Mouse (Mus musculus): ENCODE data around the gene Ppm1h. TPM values are rescaled to one million over a fixed set of nuclear protein-coding genes. Genes with fewer than 3 reads are reported as not detected.

Gene Ppm1h
- 10 to 100 TPM; 88.0 to 98.7 TPM for total RNA-seq (2021)
- long read RNA-seq, experiment 1, full-length matches to known transcripts = 15 of 28 reads
- long read RNA-seq, experiment 1, partial matches to known transcripts = 4 of 28 reads
- long read RNA-seq, experiment 1, other reads (novel, unspliced or antisense) = 9 of 28 reads
- long read RNA-seq, experiment 2, full-length matches to known transcripts = 12 of 30 reads
- long read RNA-seq, experiment 2, partial matches to known transcripts = 5 of 30 reads
- long read RNA-seq, experiment 2, other reads (novel, unspliced or antisense) = 13 of 30 reads

DNA sequence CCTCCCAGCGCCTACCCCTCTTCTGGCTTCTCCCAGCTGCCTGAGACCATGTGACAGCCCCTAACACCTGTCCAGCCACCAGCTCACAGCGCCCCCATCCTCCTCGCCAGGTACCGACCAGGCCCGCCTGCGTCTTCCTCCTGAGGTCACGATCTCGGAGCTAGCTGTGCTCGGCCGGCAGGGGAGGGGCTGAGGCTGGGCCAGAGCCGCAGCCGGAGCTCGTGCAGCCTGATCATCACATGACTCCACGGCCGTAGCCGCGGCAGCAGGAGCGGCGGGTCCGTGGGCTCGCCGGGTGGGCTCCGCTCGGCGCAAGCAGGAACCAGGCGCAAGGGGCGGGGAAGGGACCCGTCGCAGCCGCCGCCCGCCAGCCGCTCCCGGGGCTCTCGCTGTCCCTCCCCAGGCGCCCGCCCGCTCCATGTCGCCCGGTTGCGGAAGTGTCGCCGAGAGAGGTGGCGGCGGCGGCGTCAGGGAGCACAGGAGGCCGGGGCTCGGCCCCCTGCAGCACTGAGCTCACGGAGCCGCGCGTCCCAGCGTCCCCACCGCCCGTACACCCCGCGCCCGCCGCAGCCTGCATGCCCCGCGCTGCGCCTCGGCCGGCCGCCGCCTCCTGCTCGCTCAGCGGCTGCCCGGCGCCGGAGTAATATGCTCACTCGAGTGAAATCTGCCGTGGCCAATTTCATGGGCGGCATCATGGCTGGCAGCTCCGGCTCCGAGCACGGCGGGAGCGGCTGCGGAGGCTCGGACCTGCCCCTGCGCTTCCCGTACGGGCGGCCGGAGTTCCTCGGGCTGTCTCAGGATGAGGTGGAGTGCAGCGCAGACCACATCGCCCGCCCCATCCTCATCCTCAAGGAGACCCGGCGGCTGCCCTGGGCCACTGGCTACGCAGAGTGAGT, at the start of gene Ppm1h:
Gene Ppm1h (plus strand): TSS at position 222 of the 896 bp plus-strand sequence.
- peak; percentile 42 to 57 for DNase-seq (ENCODE audit: low spot score in 2 of 2)
- intact Hi-C loops (cut with DNase I) = loop anchor here (5.0 kb wide), 2 partner anchors 39 to 121 kb away; no protein-coding TSS in a partner anchor

DNA sequence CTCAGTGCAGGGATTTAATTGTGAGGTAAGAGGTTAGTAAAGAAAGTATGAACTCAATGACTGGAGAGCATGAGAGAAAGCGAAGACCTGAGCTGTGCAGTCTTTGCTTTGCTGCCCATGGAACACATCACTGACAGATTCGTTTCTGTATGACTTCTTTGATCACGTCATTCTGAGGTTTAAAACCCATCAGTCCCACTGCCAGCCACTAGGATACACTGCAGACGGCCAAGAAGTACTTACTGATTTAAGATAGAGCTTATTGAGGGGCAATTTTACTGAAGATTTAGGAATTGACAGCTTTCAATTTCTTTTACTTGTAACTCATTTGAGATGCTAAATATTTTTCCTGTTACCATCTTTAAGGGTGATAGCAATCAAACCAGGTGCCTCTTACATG, 49.6 kb upstream of the Ppm1h start:
- intact Hi-C loops (cut with DNase I) = no loop called here

DNA sequence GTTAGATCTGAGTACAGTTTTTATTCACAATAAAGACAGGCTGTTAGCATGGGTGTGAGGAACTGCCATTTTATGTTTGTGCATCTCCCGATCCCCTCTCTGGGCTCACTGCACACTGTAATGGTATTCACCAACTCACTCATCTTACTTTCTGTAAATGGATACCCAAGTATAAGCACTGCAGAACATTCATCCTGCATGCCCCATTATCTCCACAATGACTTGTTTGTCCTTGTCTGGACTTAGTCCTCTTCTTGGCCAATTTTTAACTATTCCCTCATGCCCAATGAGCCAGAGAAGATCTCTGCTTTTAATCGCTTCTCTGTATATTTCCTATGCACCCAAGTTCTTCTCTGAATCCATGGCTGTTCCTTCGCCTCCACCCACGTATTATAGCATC, 38.7 kb upstream of the Ppm1h start:
- intact Hi-C loops (cut with DNase I) = no loop called here

More for the DNA sequence above, 49.6 kb upstream of the Ppm1h start:
- DNase-seq (ENCODE audit: low spot score in 2 of 2) = no peak

DNA sequence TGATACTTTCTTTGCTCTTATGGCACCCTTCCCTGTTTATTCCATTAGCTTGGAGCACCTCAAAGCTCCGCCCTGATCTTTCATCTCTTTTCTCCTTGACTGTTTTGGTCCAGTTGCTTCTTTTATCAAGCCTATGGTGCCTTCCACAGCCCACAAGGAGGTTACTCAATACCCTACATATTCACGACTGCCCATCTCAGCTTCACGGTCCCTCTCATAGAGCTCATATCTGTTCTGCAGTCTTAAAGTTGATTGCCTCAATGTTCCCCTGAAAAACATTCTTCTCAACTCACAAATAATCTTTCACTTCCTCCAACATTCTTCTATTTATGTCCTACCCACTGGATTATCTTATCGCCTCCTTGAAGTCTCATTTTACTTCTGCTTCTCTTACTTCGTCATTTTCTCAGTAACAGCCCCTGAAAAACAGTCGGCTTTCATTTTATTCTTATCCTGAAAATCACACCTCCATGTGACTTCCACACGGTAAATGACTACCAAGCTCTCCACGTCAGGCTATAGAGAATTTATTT, 37.2 kb upstream of the Ppm1h start:
- no peak for DNase-seq (ENCODE audit: low spot score in 2 of 2)
- intact Hi-C loops (cut with DNase I) = no loop called here

More for the DNA sequence above, 38.7 kb upstream of the Ppm1h start:
- no peak for DNase-seq (ENCODE audit: low spot score in 2 of 2)

DNA sequence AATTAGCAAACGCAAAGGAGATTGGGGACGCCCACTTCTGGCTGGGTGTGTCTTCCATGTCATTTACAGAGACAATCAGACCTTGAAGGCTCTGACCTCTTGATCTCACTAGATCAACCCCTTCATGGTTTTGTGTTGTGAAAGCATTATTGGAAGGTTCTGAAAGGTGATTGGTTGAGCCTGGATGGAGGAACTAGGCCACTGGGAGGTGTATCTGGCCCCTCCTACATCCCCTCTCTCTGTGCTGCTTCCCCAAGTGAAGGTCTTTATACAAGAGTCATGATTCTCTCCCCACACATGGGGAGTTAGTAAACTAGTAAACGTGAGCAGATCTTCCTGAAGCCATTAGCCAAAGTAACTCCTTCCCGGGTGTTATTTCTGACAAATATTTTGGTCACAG, 36.4 kb upstream of the Ppm1h start:
- intact Hi-C loops (cut with DNase I) = no loop called here

DNA sequence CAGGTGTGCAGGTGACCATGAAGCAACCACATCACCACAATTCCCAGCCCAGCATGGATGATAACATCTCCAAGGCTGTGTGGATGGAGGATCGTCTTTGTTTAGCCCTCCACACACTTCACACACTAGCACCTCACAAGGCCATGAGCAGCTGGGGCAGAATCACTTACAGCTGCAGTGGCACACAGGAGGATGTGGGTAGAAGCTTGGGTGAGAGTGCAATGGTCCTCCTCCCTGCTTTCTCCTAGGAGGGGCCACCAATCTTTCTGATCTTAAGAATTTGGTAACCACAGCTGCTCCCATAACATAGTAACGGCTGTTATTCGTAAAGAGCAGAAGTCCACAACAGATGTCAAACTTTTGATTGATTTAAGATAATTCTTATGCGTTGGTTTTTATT, 26.6 kb upstream of the Ppm1h start:
- intact Hi-C loops (cut with DNase I) = no loop called here
- DNase-seq (ENCODE audit: low spot score in 2 of 2) = no peak

More for the DNA sequence above, 36.4 kb upstream of the Ppm1h start:
- DNase-seq (ENCODE audit: low spot score in 2 of 2) = no peak

DNA sequence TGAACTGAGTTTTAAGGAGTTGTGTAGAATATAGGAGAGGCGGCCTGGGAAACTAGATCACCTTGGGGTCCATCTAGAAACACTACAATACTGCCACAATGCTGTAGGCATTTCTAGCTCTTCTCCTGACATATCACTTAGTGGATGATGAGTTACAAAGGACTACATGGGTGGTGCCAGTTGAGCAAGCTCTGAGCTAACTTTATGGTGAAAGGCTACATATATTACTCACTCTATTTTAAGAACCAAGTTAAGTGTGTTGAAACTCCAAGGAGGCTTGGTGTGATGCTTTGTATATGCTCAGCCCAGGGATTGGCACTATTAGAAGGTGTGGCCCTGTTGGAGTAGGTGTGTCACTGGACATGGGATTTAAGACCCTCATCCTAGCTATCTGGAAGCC, 26.0 kb upstream of the Ppm1h start:
- intact Hi-C loops (cut with DNase I) = no loop called here
- DNase-seq (ENCODE audit: low spot score in 2 of 2) = no peak

DNA sequence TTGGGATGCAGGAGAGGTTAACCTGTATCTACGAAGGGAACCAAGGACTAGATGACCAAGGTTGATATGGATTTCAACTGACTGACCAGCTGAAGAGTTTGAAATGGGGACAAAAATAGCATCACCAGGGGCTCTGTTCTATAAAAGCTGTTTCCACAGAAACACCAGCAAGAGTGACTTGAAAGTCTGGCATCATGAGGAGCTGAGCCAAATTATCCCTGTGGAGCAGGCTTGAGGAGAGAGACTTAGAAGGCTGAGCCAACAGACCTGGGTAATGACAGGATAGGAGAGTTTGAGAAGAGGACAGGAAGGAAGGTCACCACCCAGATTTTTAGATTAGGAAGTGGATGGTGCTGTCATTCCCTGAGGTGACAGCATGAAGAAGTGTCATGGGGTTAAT, 12.9 kb upstream of the Ppm1h start:
- peak; percentile 17 to 25 for DNase-seq (ENCODE audit: low spot score in 2 of 2)
- intact Hi-C loops (cut with DNase I) = no loop called here

DNA sequence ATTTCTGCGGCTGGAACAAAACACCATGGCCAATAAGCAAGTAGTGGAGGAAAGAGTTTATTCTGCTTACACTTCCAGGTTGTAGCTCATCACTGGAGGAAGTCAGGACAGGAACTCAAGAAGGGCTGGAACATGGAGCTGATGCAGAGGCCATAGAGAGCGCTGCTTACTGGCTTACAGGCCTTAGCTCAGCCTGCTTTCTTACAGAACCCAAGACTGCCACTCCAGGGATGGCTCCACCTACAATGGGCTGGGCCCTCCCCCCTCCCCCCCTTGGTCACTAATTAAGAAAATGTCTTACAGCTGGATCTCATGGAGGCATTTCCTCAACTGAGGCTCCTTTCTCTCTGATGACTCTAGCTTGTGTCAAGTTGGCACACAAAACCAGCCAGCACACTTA, 7.3 kb upstream of the Ppm1h start:
- intact Hi-C loops (cut with DNase I) = no loop called here
- DNase-seq (ENCODE audit: low spot score in 2 of 2) = no peak

DNA sequence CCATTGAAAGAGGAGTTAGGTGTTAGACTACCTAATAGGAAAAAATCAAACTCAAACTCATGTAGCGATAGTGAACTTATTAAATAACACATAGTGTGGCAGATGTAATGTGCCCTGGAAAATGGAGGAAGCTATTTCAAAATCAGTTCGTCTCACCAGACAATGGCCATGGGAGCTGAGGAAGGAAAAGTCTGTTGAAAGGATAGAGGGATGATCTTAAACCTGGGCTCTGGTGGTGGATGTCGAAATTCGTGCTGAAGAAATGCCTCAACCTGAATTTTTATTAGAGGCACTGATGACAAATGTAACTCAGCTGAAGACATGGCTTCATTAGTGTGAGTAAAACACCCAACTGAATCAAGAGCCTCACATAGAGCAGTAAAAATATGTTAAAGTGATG, 6.5 kb upstream of the Ppm1h start:
- no peak for DNase-seq (ENCODE audit: low spot score in 2 of 2)
- intact Hi-C loops (cut with DNase I) = no loop called here

DNA sequence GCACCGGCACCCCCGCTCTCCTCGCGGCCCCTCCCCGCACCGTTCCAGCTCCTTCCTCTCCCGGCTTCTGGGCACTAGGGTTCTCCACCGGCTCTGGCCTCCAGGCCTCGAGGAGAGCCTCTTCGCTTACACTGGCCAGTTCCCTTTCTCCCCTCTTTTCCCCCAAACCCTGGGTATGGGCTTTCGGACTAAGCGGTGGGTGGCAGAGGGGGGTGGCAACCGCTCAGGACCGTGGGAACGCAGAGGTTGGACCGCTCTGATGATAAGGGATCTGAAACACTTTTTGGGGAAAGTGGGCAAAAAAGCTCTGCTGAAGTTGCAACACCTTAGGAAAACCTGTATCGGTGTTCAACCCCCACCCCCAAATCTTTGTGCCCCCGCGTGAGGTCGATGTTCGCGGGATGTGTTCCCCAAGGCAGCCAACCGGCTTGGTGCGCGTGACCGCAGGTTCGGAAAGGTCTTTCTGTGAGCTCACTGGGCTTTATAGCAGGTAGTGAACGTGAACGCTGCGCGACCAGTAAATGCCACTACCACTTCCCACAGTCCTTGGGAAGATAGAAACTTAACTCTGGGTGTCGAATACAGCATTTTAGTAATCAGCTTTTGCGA, 979 bp downstream of the Ppm1h start:
- intact Hi-C loops (cut with DNase I) = loop anchor here (5.0 to 10.0 kb wide), 4 partner anchors 38 to 305 kb away; no protein-coding TSS in a partner anchor

DNA sequence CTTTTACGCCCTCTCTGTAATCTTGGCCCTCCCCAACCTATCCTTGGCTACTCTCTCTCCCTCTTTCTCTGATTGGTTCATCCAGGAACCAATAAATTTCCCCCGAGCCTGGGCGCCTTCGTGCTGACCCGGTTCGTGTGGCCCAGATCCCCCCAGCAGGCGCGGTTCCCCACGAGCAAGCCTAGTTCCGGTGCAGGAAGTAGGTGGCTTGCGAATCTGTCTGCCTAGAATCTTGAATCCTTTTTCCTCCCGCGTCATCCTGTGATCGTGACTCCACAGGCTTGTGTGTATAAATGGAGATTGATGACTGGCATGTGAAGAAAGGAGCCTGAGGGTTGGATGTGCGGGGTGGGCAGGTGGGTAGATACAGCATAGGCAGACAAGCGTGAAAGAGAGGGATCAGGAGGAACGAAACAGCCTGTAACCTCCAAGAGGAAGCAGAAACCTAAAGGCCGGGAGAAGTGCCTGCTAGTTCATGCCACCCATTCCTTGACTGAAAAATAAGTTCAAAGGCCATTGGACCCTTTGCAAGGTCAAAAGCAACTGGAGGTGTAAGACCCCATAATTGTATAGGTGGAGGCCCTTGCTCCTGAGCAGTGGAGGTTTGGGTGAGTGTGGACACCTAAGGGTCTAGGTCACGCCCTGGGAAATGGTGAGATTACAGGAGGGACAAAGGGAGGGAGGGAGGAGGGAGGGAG, 2.0 kb downstream of the Ppm1h start:
- peak; percentile 72 to 85 for DNase-seq (ENCODE audit: low spot score in 2 of 2)
- intact Hi-C loops (cut with DNase I) = loop anchor here (5.0 to 10.0 kb wide), 2 partner anchors 112 to 304 kb away; no protein-coding TSS in a partner anchor

More for the DNA sequence above, 979 bp downstream of the Ppm1h start:
- peak; percentile 37 to 46 for DNase-seq (ENCODE audit: low spot score in 2 of 2)

DNA sequence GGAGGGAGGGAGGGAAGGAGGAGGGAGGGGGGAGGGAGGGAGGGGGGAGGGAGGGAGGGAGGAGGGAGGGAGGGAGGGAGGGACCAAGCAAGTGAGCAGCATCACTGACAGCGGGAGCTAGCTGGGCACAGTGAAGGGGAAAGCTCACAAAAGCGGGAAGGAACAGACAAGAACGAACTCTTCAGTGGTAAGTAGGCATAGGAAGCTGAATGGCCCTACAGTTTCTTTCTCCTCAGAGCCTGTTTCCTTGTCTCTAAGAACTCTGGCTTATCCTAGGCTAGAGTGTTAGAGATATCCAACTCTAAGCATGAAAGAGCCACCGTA, 2.5 kb downstream of the Ppm1h start:
- intact Hi-C loops (cut with DNase I) = loop anchor here (5.0 to 10.0 kb wide), 2 partner anchors 111 to 304 kb away; no protein-coding TSS in a partner anchor

DNA sequence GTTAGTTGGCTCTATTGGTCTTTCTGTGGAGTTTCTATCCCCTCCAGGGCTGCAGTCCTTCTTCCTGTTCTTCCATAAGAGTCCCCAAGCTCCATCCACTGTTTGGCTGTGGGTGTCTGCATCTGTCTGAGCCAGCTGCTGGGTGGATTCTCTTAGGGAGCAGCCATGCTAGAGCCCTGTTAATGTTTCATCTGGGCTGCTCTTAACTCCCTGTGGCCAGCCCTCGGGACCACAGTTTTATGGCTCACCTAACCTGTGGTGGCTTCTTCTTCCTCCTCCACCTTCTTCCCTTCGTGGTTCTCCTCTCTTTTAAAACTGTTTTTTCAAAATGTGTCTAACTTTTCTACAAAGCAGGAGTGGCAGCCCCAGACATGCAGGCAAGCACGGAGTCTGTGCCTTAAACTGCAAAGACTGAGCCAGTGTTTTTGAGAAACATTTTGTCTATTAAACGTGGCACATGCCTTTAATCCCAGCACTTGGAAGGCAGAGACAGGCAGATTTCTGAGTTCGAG, 5.3 kb downstream of the Ppm1h start:
- DNase-seq (ENCODE audit: low spot score in 2 of 2) = no peak
- intact Hi-C loops (cut with DNase I) = loop anchor here (5.0 to 10.0 kb wide), 2 partner anchors 108 to 301 kb away; no protein-coding TSS in a partner anchor

More for the DNA sequence above, 2.5 kb downstream of the Ppm1h start:
- no peak for DNase-seq (ENCODE audit: low spot score in 2 of 2)

DNA sequence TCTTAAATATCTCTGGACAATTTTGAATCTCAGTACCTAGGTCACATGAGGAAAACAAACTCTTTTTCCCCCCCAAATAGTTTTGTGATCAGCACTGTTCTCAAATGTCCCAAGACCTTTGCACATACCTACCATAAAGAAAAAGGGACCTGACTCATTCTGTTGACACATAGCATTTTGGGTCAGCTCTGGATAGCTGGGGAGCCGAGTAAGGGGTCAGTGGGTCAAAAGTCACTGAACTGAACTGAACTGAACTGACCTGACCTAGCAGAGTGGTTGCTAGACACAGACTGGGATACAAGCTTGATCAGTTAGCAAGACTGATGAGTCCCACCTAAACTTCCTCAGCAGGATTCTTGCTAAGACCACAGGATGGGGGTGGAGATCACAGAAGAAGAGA, 6.7 kb downstream of the Ppm1h start:
- no peak for DNase-seq (ENCODE audit: low spot score in 2 of 2)
- intact Hi-C loops (cut with DNase I) = loop anchor here (10.0 kb wide), 1 partner anchor 300 kb away; no protein-coding TSS in a partner anchor

DNA sequence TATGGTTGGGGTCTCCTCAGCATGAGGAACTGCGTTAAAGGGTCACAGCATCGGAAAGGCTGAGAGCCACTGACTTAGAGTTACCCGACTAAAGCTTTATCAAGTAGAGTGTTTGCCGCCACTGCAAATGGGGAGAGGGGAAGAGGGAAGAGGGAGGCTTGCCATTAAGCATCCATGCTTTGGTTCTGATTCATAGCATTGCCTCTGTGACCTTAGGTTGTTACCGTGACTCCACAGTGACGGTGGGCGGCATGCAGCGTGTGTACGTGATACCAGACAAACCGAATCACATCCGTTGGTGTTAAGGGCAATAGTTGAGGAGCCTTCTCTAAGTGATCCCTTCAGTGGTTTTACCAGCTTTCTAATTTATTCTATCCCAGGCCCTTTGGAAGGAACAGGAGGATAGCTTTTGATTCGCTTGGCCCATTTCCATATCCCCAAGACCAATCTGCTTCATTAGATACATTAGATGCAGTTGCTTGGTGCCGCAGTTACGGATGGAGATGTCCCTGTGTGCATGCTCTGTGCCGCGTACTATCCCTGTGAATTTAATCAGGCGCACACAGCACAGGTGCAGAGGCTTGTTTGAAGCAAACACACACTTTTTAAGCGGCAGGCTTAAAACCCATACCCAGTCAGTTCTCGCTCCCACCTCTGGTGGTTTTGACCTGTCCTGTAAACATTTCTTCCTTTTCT, 7.4 kb downstream of the Ppm1h start:
- DNase-seq (ENCODE audit: low spot score in 2 of 2) = no peak
- intact Hi-C loops (cut with DNase I) = loop anchor here (10.0 kb wide), 1 partner anchor 299 kb away; no protein-coding TSS in a partner anchor

DNA sequence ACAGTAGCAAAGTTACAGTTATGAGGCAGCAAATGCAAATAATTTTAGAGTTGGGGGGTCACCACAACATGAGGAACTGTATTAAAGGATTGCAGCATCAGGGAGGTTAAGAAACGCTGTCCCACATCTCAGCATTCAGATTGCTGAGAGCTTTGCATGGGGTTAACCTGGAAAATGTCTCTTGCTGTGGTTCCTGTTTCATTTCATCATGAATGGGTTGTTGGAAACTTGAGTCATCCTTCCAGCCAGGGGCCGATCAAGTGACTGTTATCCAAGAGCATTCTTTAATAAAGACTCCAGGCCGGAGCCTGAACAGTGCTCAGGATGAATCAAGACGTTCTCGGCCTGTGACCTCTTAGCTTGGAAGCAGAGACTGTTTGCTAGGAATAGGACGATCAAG, 12.1 kb downstream of the Ppm1h start:
- intact Hi-C loops (cut with DNase I) = no loop called here
- DNase-seq (ENCODE audit: low spot score in 2 of 2) = no peak

DNA sequence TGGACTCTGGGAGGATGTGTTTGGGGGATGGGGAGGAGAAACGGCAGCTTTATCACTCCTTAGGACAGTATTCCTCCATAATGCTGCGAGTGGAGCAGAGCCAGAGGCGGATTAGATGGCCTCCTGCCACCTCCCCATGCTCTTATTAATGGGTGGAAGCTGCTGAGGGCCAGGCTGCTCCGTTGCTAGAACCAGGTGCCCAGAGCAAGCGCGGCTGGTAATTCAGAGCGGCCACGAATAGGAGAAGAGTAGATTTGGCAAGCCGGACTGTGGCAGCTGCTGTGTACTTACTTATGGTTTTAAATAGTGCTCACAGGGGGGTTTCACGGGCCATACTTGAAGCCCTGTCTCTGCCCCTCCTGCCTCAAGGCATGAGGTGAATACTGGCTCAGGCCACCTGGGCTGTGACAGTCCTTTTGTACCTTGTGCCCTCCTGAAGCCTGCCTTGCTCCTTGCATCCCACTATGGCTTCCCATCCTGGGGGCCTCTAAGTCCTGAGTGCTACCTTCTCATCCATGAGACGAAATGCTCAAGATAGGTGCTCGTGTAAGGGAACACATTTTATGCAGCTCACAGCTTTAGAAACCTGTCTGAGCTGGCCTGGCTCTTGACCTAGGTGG, 14.7 kb downstream of the Ppm1h start:
- DNase-seq (ENCODE audit: low spot score in 2 of 2) = peak; percentile 30 to 58
- intact Hi-C loops (cut with DNase I) = no loop called here
